Mouse (Mus musculus) midbrain, embryonic 11.5 days (tissue): Measurements from ENCODE around the gene Gli2. TPM values are rescaled to one million over a fixed set of nuclear protein-coding genes. Genes with fewer than 3 reads are reported as not detected.
A peak's percentile ranks its signal among the peaks of the same experiment; 100 is the strongest.

Experiments used
- ATAC-seq: fragments of 200-750 bp; cut with Nextera tagmentation; 2 replicates; pipeline ENCODE4 v1.8.0; 2017; ENCODE audit warnings: moderate TSS enrichment, moderate library complexity; ENCODE audit not compliant: low FRiP score
- DNase-seq: peaks from one replicate; pipeline ENCODE4 v3.0.0; 2015; ENCODE audit warnings: low spot score; ENCODE audit errors: missing footprints
- H3K27ac ChIP-seq: fragments of 300-500 bp; sonication (generic); 2 replicates; pipeline ENCODE4 v1.5.1; 2014; ENCODE audit warnings: low read depth, low read length
- H3K27me3 ChIP-seq: fragments of 300-500 bp; sonication (generic); 2 replicates; pipeline ENCODE4 v1.6.1; 2014; ENCODE audit warnings: mild to moderate bottlenecking, low read length, moderate library complexity, mixed read lengths; ENCODE audit not compliant: control insufficient read depth, insufficient read depth
- H3K36me3 ChIP-seq: fragments of 300-500 bp; sonication (generic); 2 replicates; pipeline ENCODE4 v1.6.1; 2014; ENCODE audit warnings: mild to moderate bottlenecking, low read length, moderate library complexity, mixed read lengths; ENCODE audit not compliant: control insufficient read depth, insufficient read depth
- H3K4me1 ChIP-seq: fragments of 300-500 bp; sonication (generic); 2 replicates; pipeline ENCODE4 v1.6.1; 2014; ENCODE audit warnings: low read length; ENCODE audit not compliant: control insufficient read depth, insufficient read depth
- H3K4me2 ChIP-seq: fragments of 300-500 bp; sonication (generic); 2 replicates; pipeline ENCODE4 v1.6.1; 2014; ENCODE audit warnings: mild to moderate bottlenecking, moderate library complexity
- H3K4me3 ChIP-seq: fragments of 300-500 bp; sonication (generic); 2 replicates; pipeline ENCODE4 v1.5.1; 2014; ENCODE audit warnings: low read depth, low read length
- H3K9ac ChIP-seq: fragments of 300-500 bp; sonication (generic); 2 replicates; pipeline ENCODE4 v1.6.1; 2014; ENCODE audit warnings: low read length
- H3K9me3 ChIP-seq: fragments of 300-500 bp; sonication (generic); 2 replicates; pipeline ENCODE4 v1.6.1; 2016; ENCODE audit warnings: low read length; ENCODE audit not compliant: control insufficient read depth
- WGBS: fragments of 180-500 bp; shearing (Covaris S2); extraction: QIAGEN DNeasy Blood & Tissue Kit; methylation state at CpG from one replicate; pipeline ENCODE4 v1.1.7; 2014; 5-methylcytosine and 5-hydroxymethylcytosine counted together
- polyA plus RNA-seq: library from polyadenylated mRNA; unstranded; fragments of >200 nt; fragmentation: Nextera tagmentation; extraction: Ambion mirVana; gene quantifications from 2 replicates; pipeline ENCODE4 v1.2.1, GENCODE M21; 2014

Gene Gli2
- polyA plus RNA-seq, 1 experiment from 2014 or later: 9.0 TPM

DNA sequence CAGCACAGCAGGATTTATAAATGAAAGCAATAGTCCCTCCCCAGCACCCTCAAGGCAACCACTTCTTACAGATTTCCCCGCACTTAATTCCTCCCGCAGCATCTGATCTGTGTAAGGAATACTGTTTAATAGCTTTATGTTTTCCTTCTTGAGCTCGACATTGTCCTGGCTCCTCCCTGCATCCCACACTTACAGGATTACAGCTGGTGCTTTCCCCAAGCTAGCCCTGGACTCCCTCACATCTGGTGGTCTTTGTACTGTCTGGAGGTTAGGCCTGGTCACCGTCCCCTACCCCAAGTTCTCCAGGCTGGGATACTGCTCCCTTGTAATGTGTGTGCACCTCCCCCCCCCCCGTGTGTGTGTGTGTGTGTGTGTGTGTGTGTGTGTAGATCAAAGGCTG is 101.1 kb downstream of the Gli2 start:
- ATAC-seq (no peak), DNase-seq (no peak)
- H3K9ac ChIP-seq: no peak overlapping the region
- H3K36me3 ChIP-seq: no peaks in the 10 kb centered on the region
- H3K27ac ChIP-seq: no peak overlapping the region
- 78% methylated on average over 5 of the region's 5 CpGs for WGBS
- H3K4me3 ChIP-seq: no peak overlapping the region
- H3K4me1 ChIP-seq: peaks cover 6% of the 10 kb centered on the region
- no peak overlapping the region for H3K4me2 ChIP-seq
- no peaks in the 10 kb centered on the region for H3K9me3 ChIP-seq
- H3K27me3 ChIP-seq: no peaks in the 10 kb centered on the region

DNA sequence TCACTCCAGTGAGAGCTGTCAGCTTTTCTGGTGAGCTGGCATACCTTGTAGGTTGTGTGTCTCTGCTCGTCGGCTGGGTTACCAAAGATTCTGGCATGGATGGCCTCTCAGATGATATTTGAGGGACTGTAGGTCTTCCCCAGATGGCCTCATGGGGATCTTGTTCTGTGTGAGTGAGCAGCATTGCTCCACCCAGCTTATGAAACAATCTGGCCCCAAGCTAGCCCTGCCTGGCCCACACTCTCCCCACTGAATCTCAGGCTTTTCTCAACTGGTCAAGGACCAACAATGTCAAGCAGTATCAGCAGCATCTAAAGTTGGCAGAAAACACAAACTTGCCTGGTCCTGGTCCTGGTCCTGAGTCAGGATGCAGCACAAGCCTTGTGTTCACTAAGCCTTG is 105.0 kb downstream of the Gli2 start:
- ATAC-seq: no peak

DNA sequence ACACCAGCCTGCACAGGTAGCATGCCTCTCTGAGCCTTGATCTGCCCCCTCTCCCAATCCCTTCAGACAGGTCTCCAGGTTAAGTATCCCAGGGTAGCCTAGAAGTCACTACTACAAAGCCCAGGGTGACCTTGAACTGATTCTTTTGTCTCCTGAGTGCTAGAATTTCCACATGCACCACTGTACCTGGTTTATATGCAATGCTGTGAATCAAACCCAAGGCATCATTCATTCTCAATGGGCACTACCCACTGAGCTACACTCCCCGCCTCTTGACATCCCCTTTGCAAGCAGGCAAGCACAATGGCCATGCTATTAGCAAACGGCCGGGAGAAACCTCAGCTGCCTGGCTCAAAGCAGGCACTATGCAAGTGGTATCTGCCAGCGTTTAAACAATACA is 106.2 kb downstream of the Gli2 start:
- no peaks in the 10 kb centered on the region for H3K4me1 ChIP-seq
- H3K27ac ChIP-seq: no peak overlapping the region
- H3K4me3 ChIP-seq: no peak overlapping the region
- H3K36me3 ChIP-seq: no peaks in the 10 kb centered on the region
- H3K9ac ChIP-seq: no peak overlapping the region
- ATAC-seq: no peak
- WGBS: 82% methylated on average over 4 of the region's 4 CpGs
- H3K9me3 ChIP-seq: no peaks in the 10 kb centered on the region
- no peak for DNase-seq
- no peak overlapping the region for H3K4me2 ChIP-seq
- no peaks in the 10 kb centered on the region for H3K27me3 ChIP-seq

More for the DNA sequence above, 105.0 kb downstream of the Gli2 start:
- Histone ChIP-seq H3K27ac (no peak overlapping the region), H3K9ac (no peak overlapping the region), H3K27me3 (no peaks in the 10 kb centered on the region), H3K4me1 (no peaks in the 10 kb centered on the region), H3K4me2 (no peak overlapping the region), H3K9me3 (no peaks in the 10 kb centered on the region), H3K4me3 (no peak overlapping the region), H3K36me3 (no peaks in the 10 kb centered on the region)
- 66% methylated on average over 2 of the region's 2 CpGs for WGBS
- no peak for DNase-seq

DNA sequence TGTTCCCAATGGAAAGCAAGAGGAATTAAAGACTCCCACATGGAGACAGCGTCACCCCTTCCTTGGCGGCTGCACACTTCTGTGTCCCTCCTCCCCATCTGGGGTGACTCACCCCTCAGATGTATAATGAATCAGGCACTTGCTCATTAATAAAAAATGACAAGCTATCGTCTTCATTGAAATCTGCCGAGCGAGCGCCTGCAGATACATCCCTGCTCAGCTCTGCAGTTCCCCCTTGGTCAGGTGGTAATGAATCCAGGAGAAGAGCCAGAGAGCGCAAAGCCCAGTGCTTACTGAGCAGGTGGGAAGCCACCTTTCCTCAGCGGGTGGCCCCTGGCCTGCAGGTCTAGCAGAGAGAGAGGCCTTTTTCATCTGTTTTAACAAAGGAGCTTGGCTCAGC is 112.1 kb downstream of the Gli2 start:
- no peak overlapping the region for H3K4me2 ChIP-seq
- WGBS: 68% methylated on average over 8 of the region's 8 CpGs
- no peak overlapping the region for H3K9ac ChIP-seq
- peaks cover 4% of the 10 kb centered on the region; the same call in 1 of the 2 replicates for H3K4me1 ChIP-seq
- ATAC-seq: no peak
- H3K9me3 ChIP-seq: no peaks in the 10 kb centered on the region
- no peaks in the 10 kb centered on the region for H3K27me3 ChIP-seq
- no peak overlapping the region for H3K27ac ChIP-seq
- no peak for DNase-seq
- no peak overlapping the region for H3K4me3 ChIP-seq
- no peaks in the 10 kb centered on the region for H3K36me3 ChIP-seq

DNA sequence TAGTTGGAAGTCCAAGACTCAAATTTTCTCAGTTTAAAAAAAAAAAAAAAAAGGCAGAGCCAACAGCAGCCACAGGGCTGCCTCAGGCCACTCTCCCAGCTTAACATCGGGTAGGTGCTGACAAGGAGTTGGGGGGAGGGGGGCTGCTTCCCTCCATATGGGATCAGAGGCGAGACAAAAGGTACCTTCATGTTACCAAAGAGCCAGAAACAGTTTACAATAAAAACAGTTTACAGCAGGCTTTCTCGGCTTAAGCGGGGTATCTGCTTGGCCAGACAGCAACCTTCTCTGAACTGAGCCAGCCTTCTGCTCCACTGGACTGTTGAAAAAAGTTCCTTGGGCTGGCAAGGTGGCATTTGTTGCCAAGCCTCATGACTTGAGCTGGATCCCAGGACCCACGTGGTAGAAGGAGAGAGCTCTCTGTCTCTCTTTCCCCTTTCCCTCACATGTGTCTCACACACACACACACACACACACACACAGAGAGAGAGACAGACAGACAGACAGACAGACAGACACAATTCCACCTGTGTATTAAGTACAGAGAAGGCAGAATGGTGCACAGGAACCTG is 113.1 kb downstream of the Gli2 start:
- 50% methylated on average over 5 of the region's 5 CpGs for WGBS
- Histone ChIP-seq H3K9ac (no peak overlapping the region), H3K4me3 (no peak overlapping the region), H3K36me3 (no peaks in the 10 kb centered on the region), H3K27ac (no peak overlapping the region), H3K9me3 (no peaks in the 10 kb centered on the region), H3K4me2 (no peak overlapping the region), H3K27me3 (no peaks in the 10 kb centered on the region), H3K4me1 (peaks cover 8% of the 10 kb centered on the region; the same call in 1 of the 2 replicates)
- no peak for DNase-seq
- ATAC-seq: no peak

DNA sequence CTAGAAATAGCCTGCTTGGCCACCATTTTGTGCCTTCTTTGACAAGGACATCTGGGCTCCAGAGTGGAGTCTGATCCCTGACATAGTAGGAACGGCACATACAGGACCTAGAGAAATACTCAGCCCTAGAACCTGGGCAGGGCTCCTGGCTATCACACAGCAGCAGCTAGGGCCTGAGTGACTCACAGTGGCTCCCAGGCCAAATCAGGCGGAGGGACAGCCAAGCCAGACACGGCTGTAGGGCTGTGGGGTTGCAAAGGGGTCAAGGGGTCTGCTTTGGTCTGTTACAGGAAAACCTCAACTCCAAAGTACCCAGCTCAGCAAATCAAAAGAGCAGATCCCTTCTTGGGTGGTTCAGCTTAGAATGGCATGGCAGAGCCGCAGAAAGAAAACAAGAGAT is 115.2 kb downstream of the Gli2 start:
- Histone ChIP-seq H3K9me3 (no peaks in the 10 kb centered on the region), H3K4me3 (no peak overlapping the region), H3K27ac (no peak overlapping the region), H3K9ac (no peak overlapping the region), H3K27me3 (no peaks in the 10 kb centered on the region), H3K4me2 (no peak overlapping the region), H3K36me3 (no peaks in the 10 kb centered on the region), H3K4me1 (peaks cover 8% of the 10 kb centered on the region; the same call in 1 of the 2 replicates)
- ATAC-seq (no peak), DNase-seq (no peak)
- WGBS: 53% methylated on average over 4 of the region's 4 CpGs

DNA sequence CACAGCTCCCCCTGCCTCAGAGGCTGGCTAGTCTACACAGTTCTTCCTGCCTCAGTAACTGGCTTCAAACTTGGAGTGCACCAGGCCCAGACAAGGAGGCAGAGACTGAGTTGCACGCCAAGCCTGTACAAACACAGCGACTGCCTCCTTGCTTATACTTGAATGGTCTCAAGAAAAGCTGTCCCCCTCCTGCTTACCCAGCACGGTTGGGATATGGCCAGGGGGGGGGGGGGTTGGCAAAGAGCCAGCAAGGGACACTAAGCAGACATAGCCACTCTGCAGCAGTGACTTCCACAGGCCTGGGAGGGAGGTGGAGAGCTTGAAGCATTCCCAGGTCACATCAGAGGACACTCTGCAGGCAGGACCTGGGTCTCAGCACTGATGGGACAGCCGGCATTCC is 117.3 kb downstream of the Gli2 start:
- H3K27ac ChIP-seq: no peak overlapping the region
- peaks cover 8% of the 10 kb centered on the region; the same call in 1 of the 2 replicates for H3K4me1 ChIP-seq
- WGBS: 42% methylated on average over 4 of the region's 4 CpGs
- peak; percentile 34; the same call in 1 of the 2 replicates for ATAC-seq
- H3K27me3 ChIP-seq: no peaks in the 10 kb centered on the region
- no peak overlapping the region for H3K4me2 ChIP-seq
- no peaks in the 10 kb centered on the region for H3K9me3 ChIP-seq
- DNase-seq: no peak
- no peak overlapping the region for H3K4me3 ChIP-seq
- H3K36me3 ChIP-seq: no peaks in the 10 kb centered on the region
- H3K9ac ChIP-seq: no peak overlapping the region

DNA sequence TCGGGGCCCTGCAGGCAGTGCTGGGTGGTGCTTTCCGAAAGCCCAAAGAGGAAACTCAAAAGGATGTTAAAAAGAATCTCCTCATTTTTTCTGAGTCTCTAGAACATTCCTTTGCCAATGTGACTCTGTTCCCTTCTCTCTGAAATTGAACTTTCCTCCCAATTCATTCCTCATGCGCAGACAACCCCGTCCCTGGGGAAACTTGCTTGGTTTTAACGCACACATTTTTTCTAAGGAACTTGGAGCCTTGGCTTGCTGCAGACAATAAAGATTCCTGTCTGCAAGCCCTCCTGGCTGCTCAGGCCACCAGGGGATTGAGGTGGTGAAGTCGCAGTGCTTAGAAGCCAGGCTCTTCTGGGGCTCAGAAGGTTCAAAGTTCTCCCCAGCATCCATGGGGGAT is 117.9 kb downstream of the Gli2 start:
- Histone ChIP-seq H3K4me1 (peaks cover 8% of the 10 kb centered on the region; the same call in 1 of the 2 replicates), H3K9me3 (no peaks in the 10 kb centered on the region), H3K9ac (no peak overlapping the region), H3K4me2 (no peak overlapping the region), H3K27me3 (no peaks in the 10 kb centered on the region), H3K36me3 (no peaks in the 10 kb centered on the region), H3K27ac (no peak overlapping the region), H3K4me3 (no peak overlapping the region)
- ATAC-seq: no peak
- WGBS: 63% methylated on average over 6 of the region's 6 CpGs
- DNase-seq: no peak

DNA sequence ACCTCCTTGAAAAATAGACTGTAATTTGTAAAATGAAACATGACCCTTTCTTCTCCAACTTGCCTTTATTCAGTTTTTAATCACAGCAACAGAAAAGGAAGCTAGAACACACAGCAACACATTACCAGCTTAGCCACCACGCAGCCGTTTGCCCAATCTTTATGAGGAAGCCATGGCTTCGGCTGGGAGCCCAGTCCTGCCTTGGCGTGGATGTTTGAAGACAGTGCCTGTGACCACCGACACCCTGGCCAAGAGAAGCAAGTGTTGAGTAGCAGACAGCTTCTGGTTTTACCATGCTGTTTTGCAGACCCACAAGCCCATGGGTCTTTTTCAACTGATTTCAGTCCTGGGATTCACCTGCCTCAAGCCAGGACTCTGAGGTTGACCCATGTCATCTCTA is 121.3 kb downstream of the Gli2 start:
- 93% methylated on average over 5 of the region's 5 CpGs for WGBS
- no peak overlapping the region for H3K4me3 ChIP-seq
- H3K4me1 ChIP-seq: peaks cover 4% of the 10 kb centered on the region; the same call in 1 of the 2 replicates
- ATAC-seq (no peak), DNase-seq (no peak)
- H3K27ac ChIP-seq: no peak overlapping the region
- no peaks in the 10 kb centered on the region for H3K9me3 ChIP-seq
- H3K4me2 ChIP-seq: no peak overlapping the region
- no peaks in the 10 kb centered on the region for H3K27me3 ChIP-seq
- H3K9ac ChIP-seq: no peak overlapping the region
- no peaks in the 10 kb centered on the region for H3K36me3 ChIP-seq
